Mouse (Mus musculus): ENCODE measurements around the gene Pax4.
A peak's percentile ranks its signal among the peaks of the same experiment; 100 is the strongest.

Pax4 gene

DNA sequence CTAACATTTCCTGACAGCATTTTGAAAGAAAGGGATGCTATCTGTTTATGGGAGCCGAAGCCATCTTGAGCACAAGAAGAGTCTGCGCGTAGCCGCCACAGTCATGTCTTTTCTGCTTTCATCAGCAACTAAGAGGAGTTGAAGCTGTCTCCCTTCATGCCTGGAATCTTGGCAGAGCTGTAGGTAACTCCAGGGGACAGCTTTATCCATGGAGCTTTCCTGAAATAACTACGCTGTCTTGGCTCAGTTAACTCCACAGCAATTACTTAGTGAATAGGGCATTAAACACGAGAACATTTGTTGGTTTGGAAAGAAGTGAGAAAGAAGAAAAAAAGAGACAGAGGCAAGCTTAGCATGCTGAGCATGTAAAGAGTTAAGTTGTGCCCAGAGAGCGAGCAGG is 1.2 kb downstream of the Pax4 start:
- no peak for DNase-seq (ENCODE audit: low spot score in 2 of 2)

DNA sequence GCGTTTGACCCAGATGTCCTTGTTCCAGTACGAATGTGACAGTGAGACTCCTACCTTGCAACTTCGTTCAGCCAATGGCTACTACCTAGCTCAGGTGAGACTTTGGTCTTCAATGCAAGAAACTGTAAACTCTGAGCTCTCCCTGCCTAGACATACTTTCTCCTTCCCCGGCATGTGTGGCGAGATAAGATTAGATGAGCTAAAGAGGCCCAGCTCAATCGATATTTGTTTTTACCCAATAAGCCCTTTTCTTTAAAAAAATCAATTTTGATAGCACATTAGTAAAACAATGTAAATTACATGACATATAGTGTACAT is 17.7 kb downstream of the Pax4 start:
- no peak for DNase-seq (ENCODE audit: low spot score in 2 of 2)

GRCm38 (mm10) chr6:28430795-28431537 is 18.2 kb downstream of the Pax4 start:
- DNase-seq (ENCODE audit: low spot score in 2 of 2): no peak

GRCm38 (mm10) chr6:28429870-28430269 is 19.3 kb downstream of the Pax4 start:
- no peak for DNase-seq (ENCODE audit: low spot score in 2 of 2)

DNA sequence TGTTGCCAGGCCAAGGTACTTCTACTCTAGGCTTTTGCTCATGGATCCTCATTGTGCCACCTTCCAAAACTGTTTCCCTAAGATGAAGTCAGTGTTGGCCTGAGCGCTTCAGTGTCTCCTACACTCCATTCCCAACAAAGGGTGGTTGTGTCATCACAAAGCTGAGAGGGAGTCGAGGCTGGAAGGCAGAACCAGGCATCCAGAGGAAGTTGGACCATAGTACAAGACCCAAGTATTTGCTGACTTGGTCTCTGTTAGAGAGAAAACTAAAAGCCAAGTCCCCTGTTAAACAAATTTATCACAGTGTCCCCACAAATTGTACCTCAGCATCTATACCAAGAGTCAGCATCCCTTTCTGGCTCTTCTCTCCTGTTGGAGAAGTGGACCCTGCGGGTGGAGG is 20.9 kb downstream of the Pax4 start, which contains the start of gene Gcc1:
Gcc1 (minus strand) TSS at position 101 of the 400 bp plus-strand sequence.
- DNase-seq (ENCODE audit: low spot score in 2 of 2): no peak

- peak in 1 of 2 experiments; percentile 25 for DNase-seq (ENCODE audit: low spot score in 2 of 2)
These were observed 21.9 kb downstream of the Pax4 start, which contains the start of gene Fscn3 for GRCm38 (mm10) chr6:28427096-28427839. Gene Fscn3 (plus strand): TSS chr6:28427789.

DNA sequence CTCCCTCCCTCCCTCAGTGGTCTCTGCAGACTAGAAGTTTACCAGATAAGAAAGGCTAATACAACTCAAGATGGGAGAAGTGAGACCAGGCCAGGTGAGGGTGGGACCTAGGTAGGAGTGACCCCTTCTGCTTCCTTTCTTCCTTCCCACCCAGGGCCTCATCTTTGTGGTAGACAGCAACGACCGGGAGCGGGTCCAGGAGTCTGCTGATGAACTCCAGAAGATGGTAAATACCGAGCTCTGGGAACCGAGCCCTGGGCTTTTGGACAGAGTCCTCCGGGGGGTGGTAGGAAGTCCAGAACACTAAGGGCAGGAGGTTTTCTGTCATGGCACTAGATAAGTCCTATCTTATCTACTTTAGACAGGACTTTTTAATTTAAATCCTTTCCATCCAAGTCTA is 24.1 kb downstream of the Pax4 start:
- no peak for DNase-seq (ENCODE audit: low spot score in 2 of 2)

- peak; percentile 34 to 62 for DNase-seq (ENCODE audit: low spot score in 2 of 2)
These were observed 25.1 kb downstream of the Pax4 start for GRCm38 (mm10) chr6:28423767-28424695.

DNA sequence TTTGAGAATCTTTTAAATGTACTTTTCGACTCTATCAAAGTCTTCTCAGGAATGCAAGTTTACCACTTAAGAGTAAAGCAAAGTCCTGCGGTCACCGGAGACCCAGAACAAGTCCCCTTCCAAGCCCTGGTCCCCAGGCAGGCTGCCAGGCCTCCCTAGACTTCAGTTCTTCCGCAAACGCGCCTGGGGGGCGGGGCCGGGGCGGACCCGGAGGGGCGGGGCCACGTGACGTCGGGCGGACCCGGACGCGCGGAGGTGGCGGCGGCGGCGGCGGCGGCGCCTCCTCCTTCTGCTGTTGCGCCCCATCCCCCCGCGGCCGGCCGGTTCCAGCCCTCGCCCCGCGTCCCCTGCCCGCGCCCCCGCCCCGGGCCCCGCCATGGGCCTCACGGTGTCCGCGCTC is 25.8 kb downstream of the Pax4 start, which contains the start of gene Arf5:
Arf5 (plus strand) TSS at position 248 of the 400 bp plus-strand sequence.
- peak; percentile 92 for DNase-seq (ENCODE audit: low spot score in 2 of 2)

DNA sequence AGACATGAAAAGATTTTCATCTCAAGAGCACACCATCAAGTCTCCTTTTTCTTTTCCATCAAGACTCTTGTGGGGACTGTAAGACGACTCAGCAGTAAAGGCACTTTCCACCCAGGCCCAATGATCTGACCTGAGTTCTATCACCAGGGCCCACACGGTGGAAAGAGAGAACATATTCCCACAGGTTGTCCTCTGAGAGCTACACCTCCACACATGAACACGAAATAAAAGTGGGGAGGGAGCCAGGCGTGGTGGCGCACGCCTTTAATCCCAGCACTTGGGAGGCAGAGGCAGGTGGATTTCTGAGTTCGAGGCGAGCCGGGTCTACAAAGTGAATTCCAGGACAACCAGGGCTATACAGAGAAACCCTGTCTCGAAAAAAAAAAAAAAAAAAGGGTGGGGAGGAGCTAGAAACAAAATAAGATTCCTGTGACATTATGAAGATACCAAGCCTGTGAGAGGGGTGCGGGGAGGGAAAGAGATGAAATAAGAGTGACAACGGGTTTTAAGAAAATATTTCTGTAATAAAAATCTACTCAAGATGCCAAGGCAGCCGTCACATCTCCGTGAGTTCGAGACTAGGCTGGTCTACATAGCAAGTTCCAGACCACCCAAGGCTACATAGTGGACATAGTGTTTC is 26.4 kb downstream of the Pax4 start:
- DNase-seq (ENCODE audit: low spot score in 2 of 2): no peak

GRCm38 (mm10) chr6:28421469-28422000 is 27.6 kb downstream of the Pax4 start:
- peak; percentile 94 to 96 for DNase-seq (ENCODE audit: low spot score in 2 of 2)

DNA sequence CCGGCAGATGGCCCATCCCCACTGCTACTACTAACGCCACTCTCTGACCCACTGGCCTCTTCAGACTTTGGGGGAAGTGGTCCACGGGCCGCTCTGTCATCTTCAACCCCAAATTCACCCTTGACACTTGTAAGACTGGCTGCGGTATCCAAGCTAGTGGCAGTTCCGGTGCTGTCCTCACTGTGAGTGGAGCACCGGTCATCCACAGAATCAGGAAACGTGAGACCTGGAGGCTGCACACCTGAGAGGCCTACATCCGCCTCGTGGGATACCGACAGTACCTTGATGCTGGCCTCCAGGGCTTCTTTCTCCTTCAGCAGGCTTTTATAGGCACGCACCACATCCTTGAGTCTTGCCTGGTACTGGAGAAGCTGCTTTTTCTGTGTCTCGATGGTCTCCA is 28.3 kb downstream of the Pax4 start:
- DNase-seq (ENCODE audit: low spot score in 2 of 2): no peak

DNA sequence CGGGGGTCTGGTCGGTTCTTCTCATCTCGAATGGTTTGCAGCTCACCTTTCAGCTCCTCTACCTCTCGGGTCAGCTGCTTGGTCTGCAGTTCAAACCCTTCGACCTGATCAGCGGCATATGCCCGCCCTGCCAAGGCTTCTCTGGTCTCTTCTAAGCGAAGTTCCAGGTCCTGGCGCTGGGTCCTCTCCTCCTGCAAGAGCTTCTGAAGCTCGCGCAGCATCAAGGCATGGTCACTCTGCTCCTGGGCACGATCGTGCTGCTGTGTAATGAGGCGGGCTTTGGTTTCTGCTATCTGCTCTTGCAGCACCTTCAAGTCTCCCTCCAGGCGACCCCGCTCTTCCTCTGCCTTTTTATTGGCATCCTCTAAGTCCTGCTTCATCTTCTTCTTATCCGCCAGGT is 28.8 kb downstream of the Pax4 start:
- no peak for DNase-seq (ENCODE audit: low spot score in 2 of 2)

DNA sequence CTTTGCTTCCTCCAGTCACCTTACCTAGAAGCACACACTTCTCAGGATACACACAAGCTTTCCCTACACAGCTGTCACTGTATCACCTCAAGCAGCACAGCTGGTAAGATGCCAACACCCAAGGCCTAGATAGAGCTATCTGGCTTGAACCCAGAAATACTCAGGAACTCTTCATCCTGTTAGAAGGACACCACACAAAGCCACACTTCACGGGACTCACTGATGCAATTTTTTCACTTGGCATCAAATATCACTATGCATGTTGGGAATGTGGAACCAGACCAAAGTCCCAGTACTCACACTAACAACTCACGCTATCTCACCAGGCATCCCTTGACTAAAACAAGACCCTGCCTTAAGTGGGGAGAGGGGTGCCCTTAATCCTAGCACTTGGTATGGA is 29.5 kb downstream of the Pax4 start:
- DNase-seq (ENCODE audit: low spot score in 2 of 2): peak in 1 of 2 experiments; percentile 37

DNA sequence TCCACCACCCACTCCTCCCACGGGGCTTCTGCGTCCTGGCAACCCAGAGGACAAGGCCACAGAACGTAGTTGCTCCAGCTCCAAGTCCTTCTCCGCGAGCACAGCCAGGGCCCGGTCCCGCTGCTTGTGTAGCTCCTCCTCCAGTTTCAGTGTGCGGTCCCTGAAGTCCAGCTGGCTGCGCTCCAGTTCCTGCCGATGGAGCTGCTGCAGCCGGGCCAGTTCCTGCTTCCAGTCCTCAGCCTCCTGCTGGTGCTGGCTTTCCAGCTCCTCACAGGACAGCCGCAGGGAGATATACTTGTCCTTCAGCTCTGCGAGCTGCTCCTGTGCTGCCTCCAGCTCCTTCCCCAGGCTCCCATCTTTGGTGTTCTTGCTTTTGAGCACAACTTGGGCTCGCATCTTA is 30.7 kb downstream of the Pax4 start:
- no peak for DNase-seq (ENCODE audit: low spot score in 2 of 2)

GRCm38 (mm10) chr6:28416981-28417380 is 32.2 kb downstream of the Pax4 start:
- DNase-seq (ENCODE audit: low spot score in 2 of 2): no peak

GRCm38 (mm10) chr6:28411236-28411635 is 37.9 kb downstream of the Pax4 start:
- DNase-seq (ENCODE audit: low spot score in 2 of 2): no peak

DNA sequence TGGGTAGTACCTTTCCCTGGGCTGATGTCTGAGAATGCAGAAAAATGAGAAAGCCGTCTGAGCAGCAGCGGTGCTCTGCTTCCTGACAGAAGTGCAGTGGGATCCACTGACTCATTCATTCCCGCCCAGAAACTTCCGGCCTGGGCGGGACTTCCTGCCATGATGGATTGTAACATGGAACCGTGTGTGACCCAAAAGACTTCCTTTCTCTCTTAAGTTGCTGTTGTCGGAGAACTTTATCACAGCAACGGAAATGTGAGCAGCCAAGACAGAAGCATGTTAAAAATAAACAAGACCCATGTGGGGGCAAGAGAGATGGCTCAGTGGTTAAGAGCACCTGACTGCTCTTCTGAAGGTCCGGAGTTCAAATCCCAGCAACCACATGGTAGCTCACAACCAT is 39.1 kb downstream of the Pax4 start:
- no peak for DNase-seq (ENCODE audit: low spot score in 2 of 2)

DNA sequence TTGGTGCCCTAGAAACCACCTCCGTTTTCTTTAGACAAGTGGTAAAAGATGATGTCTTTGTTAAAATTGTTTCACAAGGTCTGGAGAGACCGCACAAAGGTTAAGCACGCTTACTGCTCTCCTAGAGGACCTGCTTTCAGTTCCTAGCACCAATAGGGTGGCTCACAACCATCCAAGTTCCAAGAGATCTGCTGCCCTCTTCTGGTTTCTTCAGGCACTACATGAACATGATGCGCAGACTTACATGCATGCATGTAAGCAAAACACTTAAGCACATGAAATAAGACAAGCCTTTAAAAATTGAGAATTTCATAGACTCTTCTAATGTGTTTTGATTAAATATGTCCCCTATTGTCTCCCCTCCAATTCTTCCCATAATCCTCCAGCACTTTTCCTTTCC is 49.4 kb downstream of the Pax4 start:
- DNase-seq (ENCODE audit: low spot score in 2 of 2): no peak

- no peak for DNase-seq (ENCODE audit: low spot score in 2 of 2)
These were observed 50.4 kb downstream of the Pax4 start for GRCm38 (mm10) chr6:28398726-28399125.

DNA sequence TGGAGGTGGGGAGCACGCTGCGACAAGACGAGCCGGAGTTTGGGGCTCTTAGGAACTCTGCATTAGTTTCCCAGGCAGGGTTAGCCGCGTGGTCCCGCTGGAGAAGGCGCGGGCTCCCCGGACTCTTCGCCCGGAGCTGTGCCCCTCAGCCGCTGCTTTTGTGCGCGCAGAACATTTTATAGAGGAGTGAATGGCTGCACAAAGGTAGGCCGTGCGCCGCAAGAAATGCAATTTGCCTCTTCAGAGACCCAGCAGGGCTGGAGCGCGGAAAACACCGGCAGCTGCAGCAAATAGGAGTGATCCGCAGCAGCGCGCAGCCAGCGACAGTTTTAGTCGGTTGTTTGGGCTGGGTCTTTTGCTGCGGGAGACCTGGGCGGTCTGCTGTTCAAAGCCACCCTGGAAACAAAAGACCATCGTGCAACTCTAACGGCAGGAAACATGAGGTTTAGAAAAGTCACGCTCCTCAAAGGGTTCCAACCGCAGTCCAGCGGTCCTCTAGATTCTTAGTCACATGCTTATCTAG is 51.4 kb downstream of the Pax4 start, which contains the start of gene Zfp800:
Zfp800 (minus strand) TSS at position 325 of the 523 bp plus-strand sequence.
- no peak for DNase-seq (ENCODE audit: low spot score in 2 of 2)

Measured in spleen, postnatal 36 days (tissue).